Mouse (Mus musculus): Measurements from ENCODE around the gene Mrpl18. TPM values are rescaled to one million over a fixed set of nuclear protein-coding genes. Genes with fewer than 3 reads are reported as not detected.
A peak's percentile ranks its signal among the peaks of the same experiment; 100 is the strongest.

Mrpl18 gene
- polyA plus RNA-seq, 1 experiment from 2014 or later, result 159 TPM

GRCm38 (mm10) chr17:12921073-12921472 lies 4.9 kb upstream of the Mrpl18 start:
- Histone ChIP-seq H3K36me3 (ENCODE audit: control insufficient read depth, insufficient read depth, low read length) (peaks cover 37% of the 10 kb centered on the region), H3K4me3 (ENCODE audit: low read depth, low read length) (no peak overlapping the region), H3K4me1 (ENCODE audit: control insufficient read depth, insufficient read depth, low read length) (no peaks in the 10 kb centered on the region; the same call in 1 of the 2 replicates), H3K27ac (ENCODE audit: low read depth, low read length) (no peak overlapping the region), H3K9ac (ENCODE audit: low read length) (no peak overlapping the region), H3K4me2 (ENCODE audit: low read depth) (no peak overlapping the region), H3K27me3 (ENCODE audit: control insufficient read depth, insufficient read depth, low read length) (no peaks in the 10 kb centered on the region), H3K9me3 (ENCODE audit: control insufficient read depth, low read length) (no peaks in the 10 kb centered on the region)
- no peak for ATAC-seq (ENCODE audit: insufficient read depth, low FRiP score, low TSS enrichment)
- WGBS, result 93% methylated on average over 1 of the region's 1 CpGs
- no peak for DNase-seq (ENCODE audit: low spot score)

- under 1% methylated on average over 40 of the region's 40 CpGs for WGBS
- Histone ChIP-seq H3K4me3 (ENCODE audit: low read depth, low read length) (peak overlapping the region; percentile 92), H3K27me3 (ENCODE audit: control insufficient read depth, insufficient read depth, low read length) (no peaks in the 10 kb centered on the region), H3K4me2 (ENCODE audit: low read depth) (peak overlapping the region; percentile 49), H3K27ac (ENCODE audit: low read depth, low read length) (peak overlapping the region; percentile 85), H3K4me1 (ENCODE audit: control insufficient read depth, insufficient read depth, low read length) (no peaks in the 10 kb centered on the region; the same call in 1 of the 2 replicates), H3K9me3 (ENCODE audit: control insufficient read depth, low read length) (no peaks in the 10 kb centered on the region), H3K9ac (ENCODE audit: low read length) (peak overlapping the region; percentile 97), H3K36me3 (ENCODE audit: control insufficient read depth, insufficient read depth, low read length) (peaks cover 16% of the 10 kb centered on the region)
- ATAC-seq (ENCODE audit: insufficient read depth, low FRiP score, low TSS enrichment), result peak; percentile 61
- DNase-seq (ENCODE audit: low spot score), result no peak
Observed at GRCm38 (mm10) chr17:12916588-12917380, 639 bp upstream of the Mrpl18 start.

- H3K36me3 ChIP-seq (ENCODE audit: control insufficient read depth, insufficient read depth, low read length), result peaks cover 13% of the 10 kb centered on the region
- H3K27me3 ChIP-seq (ENCODE audit: control insufficient read depth, insufficient read depth, low read length), result no peaks in the 10 kb centered on the region
- H3K27ac ChIP-seq (ENCODE audit: low read depth, low read length), result peak within 1 kb of the TSS; percentile 85
- ATAC-seq (ENCODE audit: insufficient read depth, low FRiP score, low TSS enrichment) (peak; percentile 38; the same call in 1 of the 2 replicates), DNase-seq (ENCODE audit: low spot score) (no peak)
- peak within 1 kb of the TSS; percentile 92 for H3K4me3 ChIP-seq (ENCODE audit: low read depth, low read length)
- peak within 1 kb of the TSS; percentile 86 for H3K4me2 ChIP-seq (ENCODE audit: low read depth)
- no peaks in the 10 kb centered on the region; the same call in 1 of the 2 replicates for H3K4me1 ChIP-seq (ENCODE audit: control insufficient read depth, insufficient read depth, low read length)
- peak within 1 kb of the TSS; percentile 97 for H3K9ac ChIP-seq (ENCODE audit: low read length)
- no peaks in the 10 kb centered on the region for H3K9me3 ChIP-seq (ENCODE audit: control insufficient read depth, low read length)
- 1% methylated on average over 18 of the region's 18 CpGs for WGBS
Observed at GRCm38 (mm10) chr17:12915488-12915880, 661 bp downstream of the Mrpl18 start, which contains the start of gene Tcp1. Gene Tcp1, plus strand, starts transcription at chr17:12915701.

DNA sequence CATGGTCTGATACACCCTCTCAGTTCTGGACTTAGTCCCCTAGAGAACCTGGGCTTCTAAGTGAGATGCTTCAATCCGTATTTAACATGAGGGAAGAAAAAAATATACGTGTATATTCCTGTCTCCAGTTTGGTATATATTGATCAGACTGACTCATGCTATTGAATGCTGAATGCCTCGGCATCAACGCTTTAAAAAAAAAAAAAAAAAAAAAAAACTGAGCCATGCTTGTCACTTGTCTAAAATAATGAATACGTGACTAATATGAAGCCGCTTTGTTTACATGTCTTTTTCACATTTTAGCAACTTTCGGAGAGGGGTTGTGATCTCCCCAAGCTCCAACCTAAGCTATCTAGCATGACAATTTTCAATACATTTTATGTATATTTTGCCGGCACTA lies 5.8 kb downstream of the Mrpl18 start:
- no peak overlapping the region for H3K4me3 ChIP-seq (ENCODE audit: low read depth, low read length)
- 90% methylated on average over 8 of the region's 8 CpGs for WGBS

DNA sequence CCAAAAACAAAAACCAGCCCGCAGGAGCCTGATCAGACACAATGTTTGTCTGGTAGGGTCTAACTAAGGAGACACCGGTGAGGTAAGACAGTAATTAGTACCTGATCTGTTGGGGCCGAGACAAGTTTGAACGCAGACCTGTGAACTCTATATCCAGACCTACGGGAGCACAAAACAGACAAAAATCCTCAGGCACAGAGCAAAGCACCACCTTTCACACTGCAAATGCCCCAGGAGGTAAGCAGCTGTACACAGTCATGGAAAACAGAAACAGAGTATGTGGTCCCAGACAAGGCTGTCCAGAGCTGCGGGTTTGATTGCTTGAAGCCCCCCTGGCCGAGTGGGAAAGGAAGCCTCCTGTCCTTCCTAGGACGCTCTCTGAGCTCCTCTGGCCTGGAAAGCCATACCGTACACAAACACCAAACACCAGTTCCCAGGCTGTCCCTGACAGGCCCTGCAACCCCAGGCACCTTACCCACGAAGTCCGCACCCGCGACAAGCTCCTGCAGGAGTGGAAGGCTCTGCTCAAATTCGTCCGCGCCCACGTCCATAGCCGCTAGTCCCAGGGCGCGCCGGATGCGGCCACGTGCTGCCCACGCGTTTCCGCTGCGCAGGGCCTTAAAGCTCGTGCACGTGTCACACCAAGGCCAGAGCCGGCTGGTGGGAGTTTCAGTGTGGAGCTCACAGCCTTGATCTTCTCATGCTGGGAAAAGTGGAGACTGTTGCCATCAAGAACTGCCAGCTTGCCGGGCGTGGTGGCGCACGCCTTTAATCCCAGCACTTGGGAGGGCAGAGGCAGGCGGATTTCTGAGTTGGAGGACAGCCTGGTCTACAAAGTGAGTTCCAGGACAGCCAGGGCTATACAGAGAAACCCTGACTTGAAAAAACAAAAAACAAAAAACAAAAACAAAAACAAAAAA lies 6.5 kb downstream of the Mrpl18 start, which contains the start of gene Pnldc1:
Gene Pnldc1, minus strand, starts transcription at position 870 of the 920 bp plus-strand sequence.
- no peak for DNase-seq (ENCODE audit: low spot score)
- no peak within 1 kb of the TSS for H3K4me2 ChIP-seq (ENCODE audit: low read depth)
- H3K27ac ChIP-seq (ENCODE audit: low read depth, low read length), result no peak within 1 kb of the TSS
- WGBS, result 77% methylated on average over 35 of the region's 35 CpGs
- H3K9ac ChIP-seq (ENCODE audit: low read length), result no peak within 1 kb of the TSS
- no peaks in the 10 kb centered on the region for H3K4me1 ChIP-seq (ENCODE audit: control insufficient read depth, insufficient read depth, low read length)
- no peaks in the 10 kb centered on the region for H3K9me3 ChIP-seq (ENCODE audit: control insufficient read depth, low read length)
- peaks cover 7% of the 10 kb centered on the region for H3K36me3 ChIP-seq (ENCODE audit: control insufficient read depth, insufficient read depth, low read length)
- ATAC-seq (ENCODE audit: insufficient read depth, low FRiP score, low TSS enrichment), result no peak
- H3K4me3 ChIP-seq (ENCODE audit: low read depth, low read length), result no peak within 1 kb of the TSS
- H3K27me3 ChIP-seq (ENCODE audit: control insufficient read depth, insufficient read depth, low read length), result no peaks in the 10 kb centered on the region

More for the DNA sequence above, 5.8 kb downstream of the Mrpl18 start:
- no peak overlapping the region for H3K9ac ChIP-seq (ENCODE audit: low read length)
- ATAC-seq (ENCODE audit: insufficient read depth, low FRiP score, low TSS enrichment) (no peak), DNase-seq (ENCODE audit: low spot score) (no peak)
- no peaks in the 10 kb centered on the region; the same call in 1 of the 2 replicates for H3K4me1 ChIP-seq (ENCODE audit: control insufficient read depth, insufficient read depth, low read length)
- no peak overlapping the region for H3K27ac ChIP-seq (ENCODE audit: low read depth, low read length)
- no peaks in the 10 kb centered on the region for H3K27me3 ChIP-seq (ENCODE audit: control insufficient read depth, insufficient read depth, low read length)
- H3K9me3 ChIP-seq (ENCODE audit: control insufficient read depth, low read length), result no peaks in the 10 kb centered on the region
- H3K36me3 ChIP-seq (ENCODE audit: control insufficient read depth, insufficient read depth, low read length), result peaks cover 7% of the 10 kb centered on the region
- H3K4me2 ChIP-seq (ENCODE audit: low read depth), result no peak overlapping the region

- WGBS, result 89% methylated on average over 9 of the region's 9 CpGs
- no peak overlapping the region for H3K27ac ChIP-seq (ENCODE audit: low read depth, low read length)
- no peak overlapping the region for H3K9ac ChIP-seq (ENCODE audit: low read length)
- ATAC-seq (ENCODE audit: insufficient read depth, low FRiP score, low TSS enrichment) (no peak), DNase-seq (ENCODE audit: low spot score) (no peak)
- no peak overlapping the region for H3K4me3 ChIP-seq (ENCODE audit: low read depth, low read length)
- no peaks in the 10 kb centered on the region for H3K27me3 ChIP-seq (ENCODE audit: control insufficient read depth, insufficient read depth, low read length)
- no peaks in the 10 kb centered on the region for H3K9me3 ChIP-seq (ENCODE audit: control insufficient read depth, low read length)
- no peak overlapping the region for H3K4me2 ChIP-seq (ENCODE audit: low read depth)
- no peaks in the 10 kb centered on the region for H3K36me3 ChIP-seq (ENCODE audit: control insufficient read depth, insufficient read depth, low read length)
- H3K4me1 ChIP-seq (ENCODE audit: control insufficient read depth, insufficient read depth, low read length), result no peaks in the 10 kb centered on the region
Observed at GRCm38 (mm10) chr17:12906436-12906835, 9.7 kb downstream of the Mrpl18 start.

GRCm38 (mm10) chr17:12905810-12906209 lies 10.3 kb downstream of the Mrpl18 start:
- Histone ChIP-seq H3K27ac (ENCODE audit: low read depth, low read length) (no peak overlapping the region), H3K9ac (ENCODE audit: low read length) (no peak overlapping the region), H3K36me3 (ENCODE audit: control insufficient read depth, insufficient read depth, low read length) (no peaks in the 10 kb centered on the region), H3K4me1 (ENCODE audit: control insufficient read depth, insufficient read depth, low read length) (no peaks in the 10 kb centered on the region), H3K9me3 (ENCODE audit: control insufficient read depth, low read length) (no peaks in the 10 kb centered on the region), H3K27me3 (ENCODE audit: control insufficient read depth, insufficient read depth, low read length) (no peaks in the 10 kb centered on the region), H3K4me3 (ENCODE audit: low read depth, low read length) (no peak overlapping the region), H3K4me2 (ENCODE audit: low read depth) (no peak overlapping the region)
- WGBS, result 78% methylated on average over 4 of the region's 4 CpGs
- no peak for ATAC-seq (ENCODE audit: insufficient read depth, low FRiP score, low TSS enrichment)
- DNase-seq (ENCODE audit: low spot score), result no peak

- Histone ChIP-seq H3K4me3 (ENCODE audit: low read depth, low read length) (no peak overlapping the region), H3K36me3 (ENCODE audit: control insufficient read depth, insufficient read depth, low read length) (no peaks in the 10 kb centered on the region), H3K9me3 (ENCODE audit: control insufficient read depth, low read length) (no peaks in the 10 kb centered on the region), H3K27me3 (ENCODE audit: control insufficient read depth, insufficient read depth, low read length) (no peaks in the 10 kb centered on the region), H3K9ac (ENCODE audit: low read length) (no peak overlapping the region), H3K4me2 (ENCODE audit: low read depth) (no peak overlapping the region), H3K27ac (ENCODE audit: low read depth, low read length) (no peak overlapping the region), H3K4me1 (ENCODE audit: control insufficient read depth, insufficient read depth, low read length) (no peaks in the 10 kb centered on the region)
- ATAC-seq (ENCODE audit: insufficient read depth, low FRiP score, low TSS enrichment) (no peak), DNase-seq (ENCODE audit: low spot score) (no peak)
- WGBS, result 91% methylated on average over 1 of the region's 1 CpGs
Observed at GRCm38 (mm10) chr17:12904349-12904748, 11.8 kb downstream of the Mrpl18 start.
